Comparison of ENCODE assay signal across 20 mouse cellular contexts in the genomic region with DNA sequence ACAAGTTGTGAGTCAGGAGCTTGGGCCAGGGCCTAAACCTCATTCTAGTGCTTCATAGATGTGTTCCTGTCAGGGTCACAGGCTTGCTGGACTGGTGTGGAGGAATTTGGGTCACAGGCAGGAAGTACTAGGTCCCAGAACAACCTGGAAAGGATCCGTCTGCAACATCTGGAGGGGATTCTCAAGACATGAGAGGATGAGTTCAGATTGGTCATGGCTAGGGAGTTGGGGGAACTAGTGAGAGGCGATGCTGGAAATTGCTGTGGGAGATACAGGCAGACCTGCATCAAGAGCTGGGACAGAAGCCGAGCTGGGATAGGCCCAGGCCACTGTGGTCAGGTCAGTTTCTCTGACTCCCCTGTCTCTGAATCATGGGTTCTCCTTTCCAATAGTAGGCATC. TPM values are rescaled to one million over a fixed set of nuclear protein-coding genes. Genes with fewer than 3 reads are reported as not detected.
DNase-seq lines count a peak whose midpoint lies in the region; ATAC-seq lines count a peak whose summit lies in the region.
"Had no signal": no experiment of that assay in that cellular context is flagged by ENCODE, and none has a peak within 500 bp of the region (broad histone marks: within the 10 kb centered on the region; RNA-seq: fewer than 3 reads in every experiment).

No protein-coding gene starts in this region.

- no peak overlapping the region for H3K27ac ChIP-seq in heart, embryonic 12.5 days (ENCODE audit: poor library complexity, severe bottlenecking)
- no peak overlapping the region for H3K27ac ChIP-seq in kidney, embryonic 15.5 days
- H3K27ac ChIP-seq: embryonic facial prominence, embryonic 10.5 days; forebrain, embryonic 13.5 days; heart, embryonic 13.5 days; hindbrain, embryonic 15.5 days had no signal

- no peaks in the 10 kb centered on the region for H3K9me3 ChIP-seq in heart, embryonic 12.5 days (replicated peaks)
- no peaks in the 10 kb centered on the region for H3K9me3 ChIP-seq in kidney, embryonic 15.5 days (replicated peaks)
- H3K9me3 ChIP-seq: embryonic facial prominence, embryonic 10.5 days; forebrain, embryonic 13.5 days; G1E; heart, embryonic 13.5 days; hindbrain, embryonic 15.5 days had no signal

- no peaks in the 10 kb centered on the region for H3K4me1 ChIP-seq in heart, embryonic 12.5 days (replicated peaks)
- H3K4me1 ChIP-seq in kidney, embryonic 15.5 days: no peaks in the 10 kb centered on the region
- H3K4me1 ChIP-seq: embryonic facial prominence, embryonic 10.5 days; forebrain, embryonic 13.5 days; heart, embryonic 13.5 days; hindbrain, embryonic 15.5 days had no signal

- H3K27me3 ChIP-seq in heart, embryonic 12.5 days (replicated peaks): peaks cover 63% of the 10 kb centered on the region
- peaks cover 2% of the 10 kb centered on the region; the same call in 1 of the 2 replicates for H3K27me3 ChIP-seq in kidney, embryonic 15.5 days
- H3K27me3 ChIP-seq: forebrain, embryonic 13.5 days; hindbrain, embryonic 15.5 days had no signal

- peak; percentile 42 for DNase-seq in adrenal gland, adult 2 months
- DNase-seq in adrenal gland, postnatal 36 days: no peak
- DNase-seq in gastrocnemius, adult 8-10 months (ENCODE audit: low spot score in 2 of 2): peak; percentile 30 to 31
- no peak for DNase-seq in gastrocnemius, postnatal 10 days
- peak; percentile 55 to 57 for DNase-seq in heart, adult 9 months (ENCODE audit: low spot score in 2 of 2)
- DNase-seq: adrenal gland, postnatal 25 days; B cell, adult 2 months; cerebellum, adult 2 months; cerebellum, postnatal 10 days; forebrain, postnatal 0 days; kidney, adult 2 months had no signal

- H3K36me3 ChIP-seq in heart, embryonic 12.5 days: no peaks in the 10 kb centered on the region
- H3K36me3 ChIP-seq in kidney, embryonic 15.5 days: no peaks in the 10 kb centered on the region
- H3K36me3 ChIP-seq: embryonic facial prominence, embryonic 10.5 days; G1E; heart, embryonic 13.5 days; hindbrain, embryonic 15.5 days had no signal

- 70% methylated on average over 3 of the region's 3 CpGs for WGBS in heart, embryonic 12.5 days
- 90% methylated on average over 3 of the region's 3 CpGs for whole genome bisulfite sequencing in kidney, embryonic 15.5 days

- no peak for ATAC-seq in heart, embryonic 12.5 days (ENCODE audit: insufficient number of reproducible peaks, low FRiP score)
- ATAC-seq in kidney, embryonic 15.5 days (replicated peaks; ENCODE audit: low FRiP score): no peak
- ATAC-seq: CD4-positive, CD25-positive, alpha-beta regulatory T cell, adult 4 months; forebrain, embryonic 13.5 days; forebrain, postnatal 0 days; intestine, embryonic 16.5 days had no signal

- no peak overlapping the region for H3K9ac ChIP-seq in heart, embryonic 12.5 days
- no peak overlapping the region for H3K9ac ChIP-seq in kidney, embryonic 15.5 days
- H3K9ac ChIP-seq: forebrain, embryonic 13.5 days; forebrain, postnatal 0 days; heart, embryonic 13.5 days; hindbrain, embryonic 15.5 days had no signal

- H3K4me2 ChIP-seq in heart, embryonic 12.5 days: no peak overlapping the region
- H3K4me2 ChIP-seq in kidney, embryonic 15.5 days: no peak overlapping the region
- H3K4me2 ChIP-seq: forebrain, embryonic 13.5 days; heart, embryonic 13.5 days; hindbrain, embryonic 15.5 days had no signal

- H3K4me3 ChIP-seq in heart, embryonic 12.5 days: no peak overlapping the region
- no peak overlapping the region for H3K4me3 ChIP-seq in kidney, embryonic 15.5 days (replicated peaks)
- H3K4me3 ChIP-seq: embryonic facial prominence, embryonic 10.5 days; forebrain, embryonic 13.5 days; heart, embryonic 13.5 days; hindbrain, embryonic 15.5 days had no signal

RNA-seq across cellular contexts. Expression of a gene that starts 15.8 kb away (rescaled TPM):
- 10 to 100 TPM; 30.5 to 44.2 TPM for total RNA-seq in adrenal gland, adult 2 months (2021)
- 108 and 121 TPM in 2 replicates for polyA plus RNA-seq in adrenal gland, adult 2 months (2012; rRNA removed)
- 10 to 100 TPM; 30.7 to 34.9 TPM for total RNA-seq in adrenal gland, postnatal 36 days (2021)
- total RNA-seq in gastrocnemius, adult 8-10 months (2022): 10 to 100 TPM; 47.3 to 59.0 (median 56.1) TPM
- 10 to 100 TPM; 91.1 to 92.9 TPM for total RNA-seq in gastrocnemius, postnatal 10 days (2021)
- 30.7 and 31.4 TPM in 2 replicates for polyA plus RNA-seq in heart, embryonic 12.5 days (2016; fragmentation: Nextera tagmentation; extraction: Ambion mirVana)
- polyA plus RNA-seq in kidney, embryonic 15.5 days (2015; fragmentation: Nextera tagmentation; extraction: Ambion mirVana): 73.9 and 89.7 TPM in 2 replicates
- polyA plus RNA-seq: CD4-positive, CD25-positive, alpha-beta regulatory T cell, adult 4 months; G1E had no signal

Comparison
In these comparisons a context has a peak if more than half of its experiments do, and no peak if none do; other contexts are left out.
1. DNase-seq: peak in adrenal gland, adult 2 months (single experiment), gastrocnemius, adult 8-10 months (2 of 2) and heart, adult 9 months (2 of 2); none in adrenal gland, postnatal 36 days (0 of 2) and gastrocnemius, postnatal 10 days (single experiment).